ENCODE assay signal across 8 mouse cellular contexts in the genomic region with DNA sequence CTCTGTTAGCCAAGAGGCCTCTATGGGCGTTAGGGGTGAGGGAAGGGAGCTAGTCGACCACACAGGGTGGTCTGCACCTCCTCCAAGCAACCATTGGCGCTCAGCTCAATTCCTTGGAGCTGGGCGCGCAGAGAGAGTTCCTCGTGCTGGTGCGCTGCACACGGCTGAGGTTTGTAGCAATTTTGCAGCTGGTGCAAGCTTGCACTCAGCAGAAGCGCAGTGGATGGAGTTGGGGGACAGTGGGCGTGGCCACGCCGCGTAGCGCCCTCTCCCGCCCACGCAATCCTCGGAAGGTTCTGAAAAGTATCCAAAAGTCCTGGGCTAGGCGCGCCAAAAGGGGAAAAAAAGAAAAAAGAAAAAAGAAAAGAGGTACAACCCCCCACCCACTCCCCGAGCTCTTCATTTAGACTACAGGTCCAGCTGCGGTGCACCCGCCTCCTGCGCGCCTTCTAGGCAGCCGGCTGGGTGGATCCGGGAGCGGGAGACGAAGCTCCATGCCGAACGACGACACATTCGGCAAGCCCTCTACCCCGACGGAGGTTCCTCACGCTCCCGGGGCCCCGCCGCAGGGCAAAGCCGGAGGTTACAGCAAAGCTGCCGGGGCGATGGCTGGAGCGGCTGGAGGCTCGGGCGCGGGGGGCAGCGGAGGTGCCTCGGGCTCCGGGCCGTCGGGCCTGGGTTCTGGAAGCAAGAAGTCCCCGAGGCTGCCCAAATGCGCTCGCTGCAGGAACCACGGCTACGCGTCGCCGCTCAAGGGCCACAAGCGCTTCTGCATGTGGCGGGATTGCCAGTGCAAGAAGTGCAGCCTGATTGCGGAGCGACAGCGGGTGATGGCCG. TPM values are rescaled to one million over a fixed set of nuclear protein-coding genes. Genes with fewer than 3 reads are reported as not detected.
DNase-seq lines count a peak whose midpoint lies in the region; ATAC-seq and TF ChIP-seq lines count a peak whose summit lies in the region.

A gene (plus strand): TSS at position 259 of the 837 bp plus-strand sequence.

- no peak for TF ChIP-seq POLR2A in limb, embryonic 14.5 days (IDR thresholded peaks at IDR 0.05; ENCODE audit: borderline replicate concordance, extremely low read depth, insufficient read depth, insufficient read length)

- H3K4me1 ChIP-seq in E14TG2a.4 (replicated peaks; ENCODE audit: low read depth, low read length), result peaks cover 28% of the 10 kb centered on the region
- peaks cover 5% of the 10 kb centered on the region; the same call in 1 of the 2 replicates for H3K4me1 ChIP-seq in forebrain, embryonic 14.5 days (ENCODE audit: control insufficient read depth, insufficient read depth, low read length)
- peaks cover 4% of the 10 kb centered on the region; the same call in 1 of the 2 replicates for H3K4me1 ChIP-seq in limb, embryonic 14.5 days (ENCODE audit: control insufficient read depth, insufficient read depth, low read length)
- 0 out of 2 replicates have a peak, but pooled peaks cover 5% of the 10 kb centered on the region for H3K4me1 ChIP-seq in stomach, embryonic 14.5 days (ENCODE audit: control insufficient read depth, insufficient read depth, low read length)

- DNase-seq in adrenal gland, postnatal 14 days, result peak; percentile 12
- DNase-seq in adrenal gland, postnatal 4 days (ENCODE audit: low spot score in 2 of 2), result no peak
- peak; percentile 29 for DNase-seq in forebrain, embryonic 14.5 days (ENCODE audit: low spot score)
- peak; percentile 28 for DNase-seq in limb, embryonic 14.5 days (ENCODE audit: low spot score)
- no peak for DNase-seq in left cerebral cortex, adult 18-20 months (ENCODE audit: low spot score in 2 of 2)
- DNase-seq in ovary, adult 18-20 months (ENCODE audit: low spot score), result no peak

- peaks cover 16% of the 10 kb centered on the region for H3K36me3 ChIP-seq in E14TG2a.4 (ENCODE audit: insufficient read depth, low read length)
- no peaks in the 10 kb centered on the region for H3K36me3 ChIP-seq in forebrain, embryonic 14.5 days (ENCODE audit: control insufficient read depth, insufficient read depth, low read length)
- H3K36me3 ChIP-seq in limb, embryonic 14.5 days (ENCODE audit: control insufficient read depth, insufficient read depth, low read length), result no peaks in the 10 kb centered on the region
- H3K36me3 ChIP-seq in stomach, embryonic 14.5 days (ENCODE audit: control insufficient read depth, insufficient read depth, low read length), result no peaks in the 10 kb centered on the region

- no peak; the same call in 1 of the 2 replicates for ATAC-seq in forebrain, embryonic 14.5 days
- ATAC-seq in limb, embryonic 14.5 days (ENCODE audit: low FRiP score, low read depth), result no peak
- ATAC-seq in stomach, embryonic 14.5 days (ENCODE audit: insufficient number of reproducible peaks, insufficient read depth, low FRiP score, low read depth), result no peak

- H3K27ac ChIP-seq in forebrain, embryonic 14.5 days (ENCODE audit: low read depth, low read length), result no peak within 1 kb of the TSS
- H3K27ac ChIP-seq in limb, embryonic 14.5 days (replicated peaks; ENCODE audit: low read depth, low read length), result no peak within 1 kb of the TSS
- no peak within 1 kb of the TSS for H3K27ac ChIP-seq in stomach, embryonic 14.5 days (ENCODE audit: low read length)

- no peak within 1 kb of the TSS for H3K9ac ChIP-seq in forebrain, embryonic 14.5 days (ENCODE audit: low read length)
- no peak within 1 kb of the TSS for H3K9ac ChIP-seq in limb, embryonic 14.5 days (ENCODE audit: low read depth, low read length, severe bottlenecking)
- H3K9ac ChIP-seq in stomach, embryonic 14.5 days (replicated peaks; ENCODE audit: low read depth, low read length), result no peak within 1 kb of the TSS

- no peak for TF ChIP-seq CTCF in E14TG2a.4 (conservative IDR thresholded peaks at IDR 0.05; ENCODE audit: low read length)

- H3K27me3 ChIP-seq in E14TG2a.4 (ENCODE audit: insufficient read depth, low read length), result peaks cover 71% of the 10 kb centered on the region
- H3K27me3 ChIP-seq in forebrain, embryonic 14.5 days (replicated peaks; ENCODE audit: control insufficient read depth, insufficient read depth, low read length), result peaks cover 56% of the 10 kb centered on the region
- peaks cover 61% of the 10 kb centered on the region for H3K27me3 ChIP-seq in limb, embryonic 14.5 days (ENCODE audit: control insufficient read depth, insufficient read depth, low read length)
- peaks cover 33% of the 10 kb centered on the region for H3K27me3 ChIP-seq in stomach, embryonic 14.5 days (ENCODE audit: control insufficient read depth, insufficient read depth, low read length)

- H3K4me3 ChIP-seq in E14TG2a.4 (replicated peaks; ENCODE audit: low read length), result peak within 1 kb of the TSS; percentile 78
- H3K4me3 ChIP-seq in forebrain, embryonic 14.5 days (ENCODE audit: low read depth, low read length), result peak within 1 kb of the TSS; percentile 28
- H3K4me3 ChIP-seq in limb, embryonic 14.5 days (replicated peaks; ENCODE audit: low read length), result peak within 1 kb of the TSS; percentile 37
- H3K4me3 ChIP-seq in stomach, embryonic 14.5 days (ENCODE audit: low read depth, low read length), result peak within 1 kb of the TSS; percentile 27

- no peaks in the 10 kb centered on the region; the same call in 1 of the 2 replicates for H3K9me3 ChIP-seq in E14TG2a.4 (ENCODE audit: low read length)
- no peaks in the 10 kb centered on the region for H3K9me3 ChIP-seq in forebrain, embryonic 14.5 days (replicated peaks; ENCODE audit: control insufficient read depth, low read length)
- H3K9me3 ChIP-seq in limb, embryonic 14.5 days (ENCODE audit: control insufficient read depth, low read length), result peaks cover 7% of the 10 kb centered on the region; the same call in 1 of the 2 replicates
- peaks cover 4% of the 10 kb centered on the region; the same call in 1 of the 2 replicates for H3K9me3 ChIP-seq in stomach, embryonic 14.5 days (ENCODE audit: control insufficient read depth, low read depth, low read length)

- peak within 1 kb of the TSS; percentile 49 for H3K4me2 ChIP-seq in forebrain, embryonic 14.5 days (ENCODE audit: low read length)
- peak within 1 kb of the TSS; percentile 56 for H3K4me2 ChIP-seq in limb, embryonic 14.5 days (replicated peaks; ENCODE audit: low read depth, low read length, severe bottlenecking)
- H3K4me2 ChIP-seq in stomach, embryonic 14.5 days (replicated peaks; ENCODE audit: low read depth, low read length), result peak within 1 kb of the TSS; percentile 40

- WGBS in forebrain, embryonic 14.5 days, result under 1% methylated on average over 64 of the region's 64 CpGs
- 1% methylated on average over 62 of the region's 64 CpGs for WGBS in limb, embryonic 14.5 days
- WGBS in stomach, embryonic 14.5 days, result under 1% methylated on average over 61 of the region's 64 CpGs

RNA-seq across cellular contexts. Expression of the gene that starts here (rescaled TPM):
- not detected in 2 replicates for total RNA-seq in adrenal gland, postnatal 14 days (2021)
- not detected for total RNA-seq in adrenal gland, postnatal 4 days (2021)
- polyA plus RNA-seq in forebrain, embryonic 14.5 days (2014; fragmentation: Nextera tagmentation; extraction: Ambion mirVana), result 0.19 TPM in 1 of 2 replicates, not detected in the other
- polyA plus RNA-seq in limb, embryonic 14.5 days (2012; rRNA removed), result 0.05 TPM in 1 of 2 replicates, not detected in the other
- polyA plus RNA-seq in limb, embryonic 14.5 days (2014; fragmentation: Nextera tagmentation; extraction: Ambion mirVana), result not detected in 2 replicates
- polyA plus RNA-seq in stomach, embryonic 14.5 days (2014; fragmentation: Nextera tagmentation; extraction: Ambion mirVana), result not detected in 2 replicates
- not detected for total RNA-seq in left cerebral cortex, adult 18-20 months (2021)

Comparison
In these comparisons a context has a peak if more than half of its experiments do, and no peak if none do; other contexts are left out.
1. Peak in DNase-seq in adrenal gland, postnatal 14 days; RNA of the gene not detected or under 1 TPM.
2. Peak in DNase-seq, H3K4me3 ChIP-seq and H3K4me2 ChIP-seq in forebrain, embryonic 14.5 days; RNA of the gene not detected or under 1 TPM.
3. Peak in DNase-seq, H3K4me3 ChIP-seq and H3K4me2 ChIP-seq in limb, embryonic 14.5 days; RNA of the gene not detected or under 1 TPM.
4. H3K4me3 ChIP-seq: peak in every context shown above with its lines; median percentile 78 in E14TG2a.4; 37 in limb, embryonic 14.5 days; 28 in forebrain, embryonic 14.5 days; 27 in stomach, embryonic 14.5 days.